Mouse (Mus musculus): ENCODE measurements around the gene Krt28. TPM values are rescaled to one million over a fixed set of nuclear protein-coding genes. Genes with fewer than 3 reads are reported as not detected.

Krt28 gene
- polyA plus RNA-seq, 1 experiment from 2014 or later: 0.29 TPM

Other genes with a start within 250 kb of the Krt28 start
- gene Ccr7, start 219.8 kb downstream of the Krt28 start, polyA plus RNA-seq (2016; fragmentation: Nextera tagmentation; extraction: Ambion mirVana): 0.81 TPM in 2 replicates
- gene Smarce1, start 143.9 kb downstream of the Krt28 start, polyA plus RNA-seq (2016; fragmentation: Nextera tagmentation; extraction: Ambion mirVana): 329 and 340 TPM in 2 replicates
- gene Krt222, start 130.8 kb downstream of the Krt28 start, polyA plus RNA-seq (2016; fragmentation: Nextera tagmentation; extraction: Ambion mirVana): 0.38 and 0.58 TPM in 2 replicates
- gene Krt24, start 89.6 kb downstream of the Krt28 start, polyA plus RNA-seq (2016; fragmentation: Nextera tagmentation; extraction: Ambion mirVana): 0.33 and 0.51 TPM in 2 replicates
- not detected in 2 replicates for gene Krt25, start 52.0 kb downstream of the Krt28 start, polyA plus RNA-seq (2016; fragmentation: Nextera tagmentation; extraction: Ambion mirVana)
- not detected in 2 replicates for gene Krt26, start 36.9 kb downstream of the Krt28 start, polyA plus RNA-seq (2016; fragmentation: Nextera tagmentation; extraction: Ambion mirVana)
- gene Krt27, start 23.8 kb downstream of the Krt28 start, polyA plus RNA-seq (2016; fragmentation: Nextera tagmentation; extraction: Ambion mirVana): not detected in 2 replicates
- 34.6 and 35.3 TPM in 2 replicates for gene Krt10, start 14.5 kb upstream of the Krt28 start, polyA plus RNA-seq (2016; fragmentation: Nextera tagmentation; extraction: Ambion mirVana)
- not detected in 2 replicates for gene Krt12, start 47.4 kb upstream of the Krt28 start, polyA plus RNA-seq (2016; fragmentation: Nextera tagmentation; extraction: Ambion mirVana)
- 0.40 and 0.42 TPM in 2 replicates for gene Krt20, start 63.2 kb upstream of the Krt28 start, polyA plus RNA-seq (2016; fragmentation: Nextera tagmentation; extraction: Ambion mirVana)
- gene Krt23, start 118.2 kb upstream of the Krt28 start, polyA plus RNA-seq (2016; fragmentation: Nextera tagmentation; extraction: Ambion mirVana): 0.61 and 2.4 TPM in 2 replicates
- gene Krt39, start 146.4 kb upstream of the Krt28 start, polyA plus RNA-seq (2016; fragmentation: Nextera tagmentation; extraction: Ambion mirVana): not detected in 2 replicates
- not detected in 2 replicates for gene Krt40, start 168.3 kb upstream of the Krt28 start, polyA plus RNA-seq (2016; fragmentation: Nextera tagmentation; extraction: Ambion mirVana)
- gene Krtap3-3, start 176.0 kb upstream of the Krt28 start, polyA plus RNA-seq (2016; fragmentation: Nextera tagmentation; extraction: Ambion mirVana): not detected in 2 replicates
- gene Krtap3-2, start 181.9 kb upstream of the Krt28 start, polyA plus RNA-seq (2016; fragmentation: Nextera tagmentation; extraction: Ambion mirVana): not detected in 2 replicates
- not detected in 2 replicates for gene Gm11939, start 184.6 kb upstream of the Krt28 start, polyA plus RNA-seq (2016; fragmentation: Nextera tagmentation; extraction: Ambion mirVana)
- gene Krtap3-1, start 191.7 kb upstream of the Krt28 start, polyA plus RNA-seq (2016; fragmentation: Nextera tagmentation; extraction: Ambion mirVana): not detected in 2 replicates
- gene Krtap1-5, start 206.1 kb upstream of the Krt28 start, polyA plus RNA-seq (2016; fragmentation: Nextera tagmentation; extraction: Ambion mirVana): not detected in 2 replicates
- not detected in 2 replicates for gene Krtap1-4, start 208.8 kb upstream of the Krt28 start, polyA plus RNA-seq (2016; fragmentation: Nextera tagmentation; extraction: Ambion mirVana)
- not detected in 2 replicates for gene Krtap1-3, start 216.4 kb upstream of the Krt28 start, polyA plus RNA-seq (2016; fragmentation: Nextera tagmentation; extraction: Ambion mirVana)
- gene Krtap9-3, start 223.2 kb upstream of the Krt28 start, polyA plus RNA-seq (2016; fragmentation: Nextera tagmentation; extraction: Ambion mirVana): not detected in 2 replicates
- not detected in 2 replicates for gene Gm11938, start 228.4 kb upstream of the Krt28 start, polyA plus RNA-seq (2016; fragmentation: Nextera tagmentation; extraction: Ambion mirVana)
- not detected in 2 replicates for gene Gm11937, start 235.3 kb upstream of the Krt28 start, polyA plus RNA-seq (2016; fragmentation: Nextera tagmentation; extraction: Ambion mirVana)
- not detected in 2 replicates for gene Krtap2-4, start 239.9 kb upstream of the Krt28 start, polyA plus RNA-seq (2016; fragmentation: Nextera tagmentation; extraction: Ambion mirVana)
- not detected in 2 replicates for gene Gm11562, start 245.5 kb upstream of the Krt28 start, polyA plus RNA-seq (2016; fragmentation: Nextera tagmentation; extraction: Ambion mirVana)

Data from embryonic facial prominence, embryonic 12.5 days (tissue).